Mouse (Mus musculus): ENCODE results near the gene Zc3h10. TPM values are rescaled to one million over a fixed set of nuclear protein-coding genes. Genes with fewer than 3 reads are reported as not detected.

Gene Zc3h10
- polyA plus RNA-seq, 1 experiment = 22.4 TPM

DNA sequence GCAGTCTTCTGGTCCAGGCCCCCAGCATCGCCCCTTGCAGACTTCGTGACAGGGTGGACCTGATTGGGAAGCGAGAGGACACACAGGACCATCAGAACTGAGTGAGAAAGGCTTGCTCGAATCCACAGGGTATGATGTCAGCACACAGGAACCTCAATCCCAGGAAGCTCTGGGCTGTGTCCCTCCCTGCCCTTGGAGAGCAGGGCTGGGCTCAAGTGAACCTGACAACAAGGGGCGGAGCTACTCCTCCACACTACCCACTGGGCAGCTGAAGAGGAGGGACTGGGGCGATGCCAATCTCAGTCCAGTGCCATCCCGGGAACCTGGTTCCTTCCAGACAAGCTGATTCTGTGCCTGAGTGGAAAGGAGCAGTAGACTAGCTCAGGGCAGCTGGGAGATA lies 36.1 kb upstream of the Zc3h10 start:
- H3K27ac ChIP-seq (ENCODE audit: insufficient read depth, low read length) = peak overlapping the region; percentile 11; the same call in 1 of the 2 replicates
- H3K4me1 ChIP-seq (ENCODE audit: control insufficient read depth, insufficient read depth, low read length) = peaks cover 6% of the 10 kb centered on the region
- peak overlapping the region; percentile 27 for H3K4me3 ChIP-seq (ENCODE audit: low read depth, low read length)
- no peak overlapping the region for H3K9ac ChIP-seq (ENCODE audit: low read depth, poor library complexity, severe bottlenecking)
- peaks cover 13% of the 10 kb centered on the region; the same call in 1 of the 2 replicates for H3K36me3 ChIP-seq (ENCODE audit: control insufficient read depth, insufficient read depth, low read length, poor library complexity, severe bottlenecking)
- H3K9me3 ChIP-seq (replicated peaks; ENCODE audit: control insufficient read depth, insufficient read depth, low read length, poor library complexity, severe bottlenecking) = no peaks in the 10 kb centered on the region
- TF ChIP-seq POLR2A (IDR thresholded peaks at IDR 0.05; ENCODE audit: insufficient read depth, low read length) = no peak
- no peak for TF ChIP-seq EP300 (IDR thresholded peaks at IDR 0.05; ENCODE audit: insufficient read depth, low read depth, low read length)
- TF ChIP-seq CTCF (IDR thresholded peaks at IDR 0.05; ENCODE audit: low read depth, low read length) = no peak
- no peaks in the 10 kb centered on the region for H3K27me3 ChIP-seq (ENCODE audit: control insufficient read depth, insufficient read depth, low read length, poor library complexity, severe bottlenecking)

DNA sequence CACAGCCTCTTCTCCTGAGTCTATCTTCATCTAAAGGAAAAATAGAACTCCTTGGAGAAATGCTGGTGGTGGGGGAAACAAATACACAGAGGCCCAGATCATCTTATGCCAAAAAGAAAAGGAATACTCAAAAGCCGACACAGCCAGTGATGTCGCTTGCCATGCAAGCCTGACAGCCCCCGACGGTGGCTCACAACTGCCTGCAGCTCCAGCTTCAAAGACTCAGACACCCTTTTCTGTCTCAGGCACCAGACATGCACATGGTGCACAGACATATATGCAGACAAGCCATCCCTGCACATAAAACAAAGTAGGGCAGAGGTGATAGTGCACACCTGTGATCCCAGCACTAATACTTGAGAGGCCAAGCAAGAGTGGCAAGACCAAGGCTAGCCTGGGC lies 32.2 kb upstream of the Zc3h10 start:
- no peaks in the 10 kb centered on the region for H3K27me3 ChIP-seq (ENCODE audit: control insufficient read depth, insufficient read depth, low read length, poor library complexity, severe bottlenecking)
- peaks cover 30% of the 10 kb centered on the region for H3K36me3 ChIP-seq (ENCODE audit: control insufficient read depth, insufficient read depth, low read length, poor library complexity, severe bottlenecking)
- no peaks in the 10 kb centered on the region for H3K4me1 ChIP-seq (ENCODE audit: control insufficient read depth, insufficient read depth, low read length)
- H3K27ac ChIP-seq (ENCODE audit: insufficient read depth, low read length) = no peak overlapping the region
- no peak overlapping the region for H3K9ac ChIP-seq (ENCODE audit: low read depth, poor library complexity, severe bottlenecking)
- TF ChIP-seq CTCF (IDR thresholded peaks at IDR 0.05; ENCODE audit: low read depth, low read length) (no peak), EP300 (IDR thresholded peaks at IDR 0.05; ENCODE audit: insufficient read depth, low read depth, low read length) (no peak), POLR2A (IDR thresholded peaks at IDR 0.05; ENCODE audit: insufficient read depth, low read length) (no peak)
- H3K9me3 ChIP-seq (replicated peaks; ENCODE audit: control insufficient read depth, insufficient read depth, low read length, poor library complexity, severe bottlenecking) = no peaks in the 10 kb centered on the region
- no peak overlapping the region for H3K4me3 ChIP-seq (ENCODE audit: low read depth, low read length)

DNA sequence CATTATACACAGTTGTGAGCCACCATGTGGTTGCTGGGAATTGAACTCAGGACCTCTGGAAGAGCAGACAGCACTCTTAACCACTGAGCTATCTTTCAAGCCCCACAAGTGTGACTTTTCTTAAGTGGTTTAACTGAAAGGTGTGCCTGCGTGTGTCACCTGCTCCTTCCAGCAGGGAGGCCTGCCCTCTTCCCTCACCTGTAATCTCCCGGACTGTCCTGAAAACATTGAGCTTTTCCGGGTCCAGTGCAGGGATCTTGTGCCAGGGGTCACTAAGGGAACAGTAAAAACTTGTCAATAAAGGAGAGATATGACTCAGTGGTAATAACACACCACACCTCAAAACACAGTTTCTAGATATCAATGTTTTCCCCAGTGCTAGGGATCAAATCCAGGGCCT lies 31.7 kb upstream of the Zc3h10 start:
- no peak for TF ChIP-seq EP300 (IDR thresholded peaks at IDR 0.05; ENCODE audit: insufficient read depth, low read depth, low read length)
- no peak for TF ChIP-seq CTCF (IDR thresholded peaks at IDR 0.05; ENCODE audit: low read depth, low read length)
- TF ChIP-seq POLR2A (IDR thresholded peaks at IDR 0.05; ENCODE audit: insufficient read depth, low read length) = no peak
- Histone ChIP-seq H3K4me1 (ENCODE audit: control insufficient read depth, insufficient read depth, low read length) (no peaks in the 10 kb centered on the region), H3K9me3 (replicated peaks; ENCODE audit: control insufficient read depth, insufficient read depth, low read length, poor library complexity, severe bottlenecking) (no peaks in the 10 kb centered on the region), H3K27me3 (ENCODE audit: control insufficient read depth, insufficient read depth, low read length, poor library complexity, severe bottlenecking) (no peaks in the 10 kb centered on the region), H3K9ac (ENCODE audit: low read depth, poor library complexity, severe bottlenecking) (no peak overlapping the region), H3K36me3 (ENCODE audit: control insufficient read depth, insufficient read depth, low read length, poor library complexity, severe bottlenecking) (peaks cover 30% of the 10 kb centered on the region), H3K27ac (ENCODE audit: insufficient read depth, low read length) (no peak overlapping the region), H3K4me3 (ENCODE audit: low read depth, low read length) (no peak overlapping the region)

- Histone ChIP-seq H3K4me1 (ENCODE audit: control insufficient read depth, insufficient read depth, low read length) (no peaks in the 10 kb centered on the region), H3K27me3 (ENCODE audit: control insufficient read depth, insufficient read depth, low read length, poor library complexity, severe bottlenecking) (no peaks in the 10 kb centered on the region), H3K9ac (ENCODE audit: low read depth, poor library complexity, severe bottlenecking) (no peak overlapping the region; the same call in 1 of the 2 replicates), H3K4me3 (ENCODE audit: low read depth, low read length) (no peak overlapping the region), H3K27ac (ENCODE audit: insufficient read depth, low read length) (no peak overlapping the region), H3K9me3 (replicated peaks; ENCODE audit: control insufficient read depth, insufficient read depth, low read length, poor library complexity, severe bottlenecking) (no peaks in the 10 kb centered on the region), H3K36me3 (ENCODE audit: control insufficient read depth, insufficient read depth, low read length, poor library complexity, severe bottlenecking) (peaks cover 36% of the 10 kb centered on the region)
- TF ChIP-seq EP300 (IDR thresholded peaks at IDR 0.05; ENCODE audit: insufficient read depth, low read depth, low read length) (no peak), CTCF (IDR thresholded peaks at IDR 0.05; ENCODE audit: low read depth, low read length) (no peak), POLR2A (IDR thresholded peaks at IDR 0.05; ENCODE audit: insufficient read depth, low read length) (no peak)
Observed at GRCm38 (mm10) chr10:128578330-128578729, 30.8 kb upstream of the Zc3h10 start.

DNA sequence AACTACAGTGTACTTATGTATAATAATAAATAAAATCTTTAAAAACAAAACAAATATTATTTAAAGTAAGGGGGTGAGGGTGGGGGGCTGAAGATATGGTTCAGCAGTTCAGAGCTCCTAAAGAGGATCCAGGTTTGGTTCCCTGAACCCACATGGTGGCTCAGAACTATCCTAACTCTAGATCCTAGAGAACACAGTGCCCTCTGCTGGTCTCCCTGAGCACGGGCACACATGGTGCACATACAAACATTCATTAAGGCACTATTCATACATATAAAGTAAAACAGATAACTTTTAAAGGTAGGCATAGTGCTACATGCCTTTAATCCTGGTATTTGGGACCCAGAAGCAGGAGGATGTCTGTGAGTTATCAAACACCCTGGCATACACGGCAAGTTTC lies 27.5 kb upstream of the Zc3h10 start:
- Histone ChIP-seq H3K4me1 (ENCODE audit: control insufficient read depth, insufficient read depth, low read length) (no peaks in the 10 kb centered on the region), H3K27me3 (ENCODE audit: control insufficient read depth, insufficient read depth, low read length, poor library complexity, severe bottlenecking) (no peaks in the 10 kb centered on the region), H3K36me3 (ENCODE audit: control insufficient read depth, insufficient read depth, low read length, poor library complexity, severe bottlenecking) (peaks cover 42% of the 10 kb centered on the region), H3K27ac (ENCODE audit: insufficient read depth, low read length) (no peak overlapping the region), H3K9ac (ENCODE audit: low read depth, poor library complexity, severe bottlenecking) (no peak overlapping the region), H3K9me3 (replicated peaks; ENCODE audit: control insufficient read depth, insufficient read depth, low read length, poor library complexity, severe bottlenecking) (no peaks in the 10 kb centered on the region), H3K4me3 (ENCODE audit: low read depth, low read length) (no peak overlapping the region)
- TF ChIP-seq CTCF (IDR thresholded peaks at IDR 0.05; ENCODE audit: low read depth, low read length) (peak; percentile 78), POLR2A (IDR thresholded peaks at IDR 0.05; ENCODE audit: insufficient read depth, low read length) (no peak), EP300 (IDR thresholded peaks at IDR 0.05; ENCODE audit: insufficient read depth, low read depth, low read length) (no peak)

- TF ChIP-seq CTCF (IDR thresholded peaks at IDR 0.05; ENCODE audit: low read depth, low read length) = no peak
- peak; percentile 72; the same call in 1 of the 2 replicates for TF ChIP-seq EP300 (IDR thresholded peaks at IDR 0.05; ENCODE audit: insufficient read depth, low read depth, low read length)
- peak; percentile 98 for TF ChIP-seq POLR2A (IDR thresholded peaks at IDR 0.05; ENCODE audit: insufficient read depth, low read length)
- peak within 1 kb of the TSS; percentile 75 for H3K27ac ChIP-seq (ENCODE audit: insufficient read depth, low read length)
- peaks cover 2% of the 10 kb centered on the region for H3K4me1 ChIP-seq (ENCODE audit: control insufficient read depth, insufficient read depth, low read length)
- peak within 1 kb of the TSS; percentile 92 for H3K9ac ChIP-seq (ENCODE audit: low read depth, poor library complexity, severe bottlenecking)
- peaks cover 35% of the 10 kb centered on the region for H3K36me3 ChIP-seq (ENCODE audit: control insufficient read depth, insufficient read depth, low read length, poor library complexity, severe bottlenecking)
- H3K4me3 ChIP-seq (ENCODE audit: low read depth, low read length) = peak within 1 kb of the TSS; percentile 86
- H3K27me3 ChIP-seq (ENCODE audit: control insufficient read depth, insufficient read depth, low read length, poor library complexity, severe bottlenecking) = no peaks in the 10 kb centered on the region
- H3K9me3 ChIP-seq (replicated peaks; ENCODE audit: control insufficient read depth, insufficient read depth, low read length, poor library complexity, severe bottlenecking) = no peaks in the 10 kb centered on the region
Observed at GRCm38 (mm10) chr10:128565788-128566531, 18.4 kb upstream of the Zc3h10 start, which contains the start of gene Pa2g4. TSS of gene Pa2g4 (minus strand) at chr10:128565987.
